Mouse (Mus musculus): Measurements from ENCODE around the gene Akain1. TPM values are rescaled to one million over a fixed set of nuclear protein-coding genes. Genes with fewer than 3 reads are reported as not detected.

The Akain1 gene
- total RNA-seq (2022) = not detected

DNA sequence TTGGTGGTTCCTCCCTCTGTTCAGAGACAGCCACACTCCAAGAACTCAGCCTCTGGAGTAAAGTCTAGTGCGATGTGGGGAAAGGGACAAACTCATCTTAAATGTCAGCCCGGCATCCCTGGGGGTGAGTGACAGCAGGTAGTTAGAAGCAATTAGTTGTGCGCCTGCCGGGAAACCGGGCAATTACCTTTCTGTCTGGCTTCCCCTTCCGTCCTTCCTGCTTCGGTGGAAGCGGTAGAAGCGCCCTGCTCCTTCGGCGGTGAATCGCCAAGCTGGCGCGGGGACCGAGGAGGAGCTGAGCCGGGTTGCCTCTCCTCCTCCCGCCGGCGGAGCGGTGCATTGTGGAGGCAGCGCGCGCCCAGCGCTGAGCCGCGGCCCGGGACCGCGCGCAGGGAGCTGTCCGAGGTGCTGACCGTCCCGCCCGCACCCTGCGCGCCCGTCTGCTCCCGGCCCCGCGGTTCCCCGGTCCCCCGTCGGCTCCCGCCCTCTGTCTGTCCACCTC is at the start of gene Akain1:
Akain1 (plus strand) TSS at position 337 of the 502 bp plus-strand sequence.
- DNase-seq (ENCODE audit: low spot score) = peak; percentile 6

GRCm38 (mm10) chr17:69396147-69397033 is 42.7 kb upstream of the Akain1 start:
- DNase-seq (ENCODE audit: low spot score) = peak; percentile 64

- DNase-seq (ENCODE audit: low spot score) = no peak
Observed at GRCm38 (mm10) chr17:69397163-69397562, 42.0 kb upstream of the Akain1 start.

DNA sequence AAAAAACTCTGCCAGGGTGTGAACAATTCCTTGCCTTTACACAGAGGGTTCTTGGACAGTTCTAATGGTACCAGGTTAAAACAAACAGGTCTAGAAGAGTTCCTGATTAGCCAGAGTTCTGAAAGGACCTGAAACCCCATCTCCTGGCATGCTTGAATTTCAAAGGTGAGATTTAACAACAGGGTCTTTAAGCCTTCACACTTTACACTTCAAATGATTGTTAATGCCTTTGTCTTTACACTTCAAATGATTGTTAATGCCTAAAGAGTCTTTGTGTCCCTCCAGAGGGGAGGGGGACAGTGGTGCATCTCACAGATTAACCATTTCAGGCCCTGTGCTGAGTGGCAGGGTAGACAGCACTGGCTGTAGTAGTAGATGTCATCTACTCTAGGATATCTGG is 41.0 kb upstream of the Akain1 start:
- no peak for DNase-seq (ENCODE audit: low spot score)

- no peak for DNase-seq (ENCODE audit: low spot score)
Observed at GRCm38 (mm10) chr17:69401146-69401545, 38.0 kb upstream of the Akain1 start.

DNA sequence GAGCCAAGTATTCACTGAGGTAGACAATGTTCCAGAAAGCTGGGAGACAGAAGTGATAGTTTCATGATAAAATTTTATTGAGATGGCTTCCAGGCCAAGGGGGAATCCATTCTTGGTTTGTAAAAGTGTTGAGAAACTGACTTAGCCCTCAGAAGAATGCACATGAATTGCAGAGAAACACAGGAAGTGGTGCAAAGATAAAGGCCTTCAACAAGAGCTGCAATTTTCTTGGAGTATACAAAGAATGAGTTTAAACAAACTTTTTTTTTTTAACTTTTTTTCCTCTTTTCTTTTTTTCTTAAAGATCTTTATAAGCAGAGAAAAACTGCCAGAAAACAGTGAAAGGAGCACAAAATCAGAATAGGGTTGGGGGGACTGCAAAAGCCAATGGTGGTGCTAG is 23.0 kb upstream of the Akain1 start:
- DNase-seq (ENCODE audit: low spot score) = no peak

GRCm38 (mm10) chr17:69416920-69417661 is 22.0 kb upstream of the Akain1 start:
- DNase-seq (ENCODE audit: low spot score) = peak; percentile 96

GRCm38 (mm10) chr17:69417724-69418373 is 21.3 kb upstream of the Akain1 start:
- no peak for DNase-seq (ENCODE audit: low spot score)

DNA sequence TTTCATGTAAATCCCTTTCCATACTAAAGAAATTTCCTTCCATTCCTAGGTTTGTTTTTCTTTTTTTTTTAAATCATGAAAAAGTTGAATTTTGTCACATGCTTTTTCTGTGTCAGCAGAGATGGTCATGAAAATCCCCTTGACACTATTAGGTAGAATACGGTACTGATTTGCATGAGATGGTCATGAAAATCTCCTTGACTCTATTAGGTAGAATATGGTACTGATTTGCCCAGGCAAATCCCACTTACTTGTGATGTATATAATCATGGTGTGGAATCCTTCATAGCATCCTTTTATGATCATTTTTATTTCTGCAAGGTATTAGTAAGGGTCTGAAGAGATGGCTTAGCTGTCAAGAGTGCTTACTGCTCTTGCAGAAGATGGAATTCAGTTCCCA is 17.5 kb upstream of the Akain1 start:
- DNase-seq (ENCODE audit: low spot score) = no peak

DNA sequence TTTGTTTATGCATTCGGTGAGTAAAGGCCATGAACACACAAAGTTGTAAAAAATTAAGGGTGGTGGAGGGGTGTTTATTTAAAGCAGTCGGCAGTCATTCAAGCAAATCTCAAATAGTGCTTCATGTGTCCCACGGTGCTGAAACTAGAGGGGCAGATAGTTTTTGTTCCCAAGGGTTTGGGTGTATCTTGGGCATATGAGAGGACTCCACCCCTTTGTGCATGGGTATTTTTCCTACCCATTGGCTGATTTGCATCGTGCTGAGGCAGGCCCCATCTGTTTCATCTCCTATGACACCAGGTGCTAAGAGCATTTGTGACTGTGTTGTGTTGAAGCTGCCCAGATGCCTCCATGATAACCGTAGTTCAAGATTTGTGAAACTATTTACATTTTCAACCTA is 1.3 kb upstream of the Akain1 start:
- DNase-seq (ENCODE audit: low spot score) = no peak

DNA sequence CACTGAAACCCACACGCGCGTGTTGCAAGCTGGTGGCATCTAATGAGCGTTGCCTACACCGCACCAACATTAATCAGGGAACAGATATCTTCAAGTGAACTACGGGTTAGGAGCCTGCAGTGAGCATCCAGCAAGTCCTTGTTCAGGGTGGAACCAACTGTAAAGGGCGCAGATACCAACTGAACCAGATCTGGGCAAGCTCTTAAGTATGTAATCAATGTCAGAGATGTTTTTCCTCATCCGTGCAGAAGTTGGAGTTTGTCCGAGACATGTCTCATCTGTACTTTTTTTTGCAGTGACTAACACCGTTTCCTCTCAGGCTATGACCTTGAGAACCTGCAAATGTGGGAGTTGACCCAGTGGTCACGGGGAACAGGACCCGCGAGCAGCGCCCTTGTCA is 640 bp upstream of the Akain1 start:
- no peak for DNase-seq (ENCODE audit: low spot score)

DNA sequence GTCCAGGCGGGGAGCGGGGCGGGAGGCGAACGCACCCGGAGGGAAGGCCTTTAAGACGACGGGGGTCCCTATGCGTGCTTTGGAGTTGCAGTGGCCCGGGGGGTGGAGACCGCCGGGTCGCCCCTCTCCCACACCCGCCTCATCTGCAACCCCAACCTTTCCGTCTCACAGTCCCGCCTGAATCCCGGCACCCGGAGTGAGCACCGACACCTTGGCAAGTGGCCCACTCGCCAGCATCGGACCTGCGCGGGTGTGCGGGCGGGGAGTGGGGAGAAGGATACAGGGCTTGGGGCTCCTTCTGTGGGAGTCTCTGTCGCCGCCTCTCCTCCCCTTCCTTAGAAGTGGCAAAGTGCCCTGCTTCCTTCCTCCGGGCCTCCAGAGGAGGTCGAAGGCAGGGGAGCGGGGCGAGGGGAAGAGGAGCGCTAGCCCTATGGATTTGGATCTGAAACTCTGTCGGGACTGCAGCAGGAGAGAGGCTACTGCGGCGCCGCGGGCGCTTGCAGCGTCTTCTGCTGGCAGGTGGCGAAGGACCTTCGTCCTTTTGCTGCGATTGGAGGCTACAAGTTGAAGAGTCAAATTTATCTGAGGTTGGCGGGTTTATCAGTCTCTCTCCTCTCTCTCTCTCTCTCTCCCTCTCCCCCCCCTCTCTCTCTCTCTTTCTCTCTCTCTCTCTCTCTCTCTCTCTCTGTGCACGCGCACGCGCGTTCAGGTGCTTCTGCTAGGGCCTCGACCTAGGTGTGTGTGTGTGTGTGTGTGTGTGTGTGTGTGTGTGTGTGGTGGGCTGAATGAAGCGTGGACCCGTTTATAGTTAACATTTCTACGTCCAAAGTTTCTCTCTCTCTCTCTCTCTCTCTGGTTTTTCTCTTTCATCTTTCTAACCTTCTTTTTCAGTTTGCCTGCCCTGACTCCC is 700 bp downstream of the Akain1 start:
- no peak for DNase-seq (ENCODE audit: low spot score)

GRCm38 (mm10) chr17:69441041-69441440 is 1.9 kb downstream of the Akain1 start:
- DNase-seq (ENCODE audit: low spot score) = no peak

DNA sequence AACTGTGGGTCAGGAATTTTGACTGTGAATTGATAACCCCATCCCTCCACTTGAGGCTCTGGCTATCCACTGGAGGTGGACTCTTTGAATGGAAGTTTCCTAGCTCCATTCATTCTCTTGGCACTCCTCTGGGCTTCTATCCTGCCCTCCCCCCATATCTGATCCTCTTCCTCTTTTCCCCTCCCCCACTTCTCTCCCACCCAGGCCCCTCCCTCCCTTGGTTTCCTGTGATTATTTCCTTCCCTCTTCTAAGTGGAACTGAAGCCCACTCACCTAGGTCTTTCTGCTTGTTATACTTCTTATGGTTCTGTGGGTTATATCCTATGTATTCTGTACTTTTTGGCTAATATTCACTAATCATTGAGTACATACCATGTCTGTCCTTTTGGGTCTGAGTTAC is 9.6 kb downstream of the Akain1 start:
- DNase-seq (ENCODE audit: low spot score) = no peak

- no peak for DNase-seq (ENCODE audit: low spot score)
Observed at GRCm38 (mm10) chr17:69461680-69462079, 22.6 kb downstream of the Akain1 start.

- no peak for DNase-seq (ENCODE audit: low spot score)
Observed at GRCm38 (mm10) chr17:69463037-69463436, 23.9 kb downstream of the Akain1 start.

GRCm38 (mm10) chr17:69471171-69471570 is 32.0 kb downstream of the Akain1 start:
- DNase-seq (ENCODE audit: low spot score) = no peak

GRCm38 (mm10) chr17:69472401-69472800 is 33.3 kb downstream of the Akain1 start:
- no peak for DNase-seq (ENCODE audit: low spot score)

DNA sequence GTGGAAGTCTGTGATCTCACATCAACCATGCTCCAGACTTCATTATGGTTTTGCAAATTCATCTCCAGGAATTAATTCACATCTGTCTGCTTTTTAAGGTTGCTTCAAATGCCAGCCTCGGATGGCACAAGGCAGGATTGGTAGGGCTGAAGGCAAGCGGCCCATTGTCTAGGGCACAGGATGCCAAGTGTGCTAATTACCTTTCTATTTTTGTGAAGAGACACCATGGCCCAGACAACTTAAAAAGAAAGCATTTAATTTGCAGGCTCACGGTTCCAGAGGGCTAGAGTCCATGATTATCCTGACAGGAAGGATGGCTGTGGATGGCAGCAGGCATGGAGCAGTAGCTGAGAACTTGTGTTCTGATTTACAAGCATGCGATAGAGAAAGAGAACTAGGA is 35.0 kb downstream of the Akain1 start:
- no peak for DNase-seq (ENCODE audit: low spot score)

- peak; percentile 10 for DNase-seq (ENCODE audit: low spot score)
Observed at GRCm38 (mm10) chr17:69475423-69475822, 36.3 kb downstream of the Akain1 start.

DNA sequence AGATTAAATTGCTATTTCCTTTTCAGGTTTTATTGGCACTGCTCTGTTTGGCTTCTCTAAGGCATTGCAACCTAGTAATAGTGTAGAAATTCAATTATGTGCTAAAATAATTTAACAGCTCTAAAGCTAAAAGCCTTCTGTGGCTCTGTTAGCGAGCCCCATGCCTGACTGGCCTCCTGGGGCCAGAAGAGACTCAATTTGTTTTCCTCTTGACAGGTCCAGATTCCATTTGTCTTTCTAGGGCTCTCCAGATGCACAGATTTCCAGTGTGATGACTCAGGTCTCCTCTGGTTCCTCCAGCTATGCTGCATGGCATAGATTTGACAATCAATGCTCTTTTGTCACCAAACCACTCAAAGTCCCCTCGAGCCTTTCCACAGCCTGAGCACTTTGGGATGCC is 38.4 kb downstream of the Akain1 start:
- no peak for DNase-seq (ENCODE audit: low spot score)
